Mouse (Mus musculus) embryonic facial prominence, embryonic 15.5 days (tissue): Measurements from ENCODE around the gene Myh9. TPM values are rescaled to one million over a fixed set of nuclear protein-coding genes. Genes with fewer than 3 reads are reported as not detected.
A peak's percentile ranks its signal among the peaks of the same experiment; 100 is the strongest.

Experiments
- ATAC-seq: fragments of 200-750 bp; cut with Nextera tagmentation; 2 replicates; pipeline ENCODE4 v1.8.0; 2017; ENCODE audit warnings: low read depth, moderate TSS enrichment; ENCODE audit not compliant: insufficient number of reproducible peaks, low FRiP score, low TSS enrichment
- H3K27ac ChIP-seq: fragments of 300-500 bp; sonication (generic); replicated peaks from 2 replicates; pipeline ENCODE4 v1.5.1; 2015; ENCODE audit warnings: mild to moderate bottlenecking, inconsistent platforms
- H3K27me3 ChIP-seq: fragments of 300-500 bp; sonication (generic); 2 replicates; pipeline ENCODE4 v1.6.1; 2015; ENCODE audit warnings: inconsistent platforms
- H3K36me3 ChIP-seq: fragments of 300-500 bp; sonication (generic); 2 replicates; pipeline ENCODE4 v1.6.1; 2015; ENCODE audit warnings: mild to moderate bottlenecking, inconsistent platforms
- H3K4me1 ChIP-seq: fragments of 300-500 bp; sonication (generic); 2 replicates; pipeline ENCODE4 v1.6.1; 2015; ENCODE audit warnings: inconsistent platforms
- H3K4me2 ChIP-seq: fragments of 300-500 bp; sonication (generic); replicated peaks from 2 replicates; pipeline ENCODE4 v1.6.1; 2015; ENCODE audit warnings: mild to moderate bottlenecking, inconsistent platforms
- H3K4me3 ChIP-seq: fragments of 300-500 bp; sonication (generic); replicated peaks from 2 replicates; pipeline ENCODE4 v1.5.1; 2015; ENCODE audit warnings: mild to moderate bottlenecking, inconsistent platforms
- H3K9ac ChIP-seq: fragments of 300-500 bp; sonication (generic); 2 replicates; pipeline ENCODE4 v1.6.1; 2015; ENCODE audit warnings: inconsistent platforms
- H3K9me3 ChIP-seq: fragments of 300-500 bp; sonication (generic); replicated peaks from 2 replicates; pipeline ENCODE4 v1.6.1; 2016; ENCODE audit warnings: inconsistent platforms
- WGBS: fragments of 180-500 bp; shearing (Covaris S2); methylation state at CpG from one replicate; pipeline ENCODE4 v1.1.7; 2015; 5-methylcytosine and 5-hydroxymethylcytosine counted together
- polyA plus RNA-seq: library from polyadenylated mRNA; unstranded; fragments of >200 nt; fragmentation: Nextera tagmentation; extraction: Ambion mirVana; gene quantifications from 2 replicates; pipeline ENCODE4 v1.2.1, GENCODE M21; 2015

Myh9 gene
- polyA plus RNA-seq, 1 experiment from 2014 or later, result 41.1 TPM

GRCm38 (mm10) chr15:77833731-77834130 lies 8.2 kb downstream of the Myh9 start:
- Histone ChIP-seq H3K9ac (no peak overlapping the region), H3K9me3 (no peaks in the 10 kb centered on the region), H3K36me3 (no peaks in the 10 kb centered on the region), H3K4me2 (no peak overlapping the region), H3K4me1 (peaks cover 69% of the 10 kb centered on the region), H3K27me3 (no peaks in the 10 kb centered on the region), H3K27ac (peak overlapping the region; percentile 39; the same call in 1 of the 2 replicates), H3K4me3 (no peak overlapping the region)
- WGBS, result 74% methylated on average over 6 of the region's 6 CpGs
- ATAC-seq, result no peak

- no peaks in the 10 kb centered on the region for H3K9me3 ChIP-seq
- peaks cover 66% of the 10 kb centered on the region for H3K4me1 ChIP-seq
- H3K4me2 ChIP-seq, result no peak overlapping the region
- no peak overlapping the region for H3K4me3 ChIP-seq
- ATAC-seq, result no peak
- H3K27me3 ChIP-seq, result no peaks in the 10 kb centered on the region
- no peaks in the 10 kb centered on the region for H3K36me3 ChIP-seq
- H3K27ac ChIP-seq, result peak overlapping the region; percentile 39; the same call in 1 of the 2 replicates
- no peak overlapping the region for H3K9ac ChIP-seq
These were observed 8.9 kb downstream of the Myh9 start for GRCm38 (mm10) chr15:77833083-77833482.

GRCm38 (mm10) chr15:77832458-77832904 lies 9.5 kb downstream of the Myh9 start:
- 66% methylated on average over 7 of the region's 7 CpGs for WGBS
- Histone ChIP-seq H3K4me2 (no peak overlapping the region), H3K9me3 (no peaks in the 10 kb centered on the region), H3K27ac (peak overlapping the region; percentile 78; the same call in 1 of the 2 replicates), H3K4me3 (no peak overlapping the region), H3K36me3 (no peaks in the 10 kb centered on the region), H3K9ac (no peak overlapping the region), H3K27me3 (no peaks in the 10 kb centered on the region), H3K4me1 (peaks cover 66% of the 10 kb centered on the region)
- no peak for ATAC-seq

- no peak overlapping the region for H3K9ac ChIP-seq
- H3K36me3 ChIP-seq, result no peaks in the 10 kb centered on the region
- H3K27me3 ChIP-seq, result no peaks in the 10 kb centered on the region
- ATAC-seq, result no peak
- H3K4me3 ChIP-seq, result no peak overlapping the region
- H3K9me3 ChIP-seq, result no peaks in the 10 kb centered on the region
- 70% methylated on average over 8 of the region's 8 CpGs for WGBS
- H3K27ac ChIP-seq, result peak overlapping the region; percentile 78
- no peak overlapping the region for H3K4me2 ChIP-seq
- H3K4me1 ChIP-seq, result peaks cover 66% of the 10 kb centered on the region
These were observed 10.1 kb downstream of the Myh9 start for GRCm38 (mm10) chr15:77831754-77832457.

GRCm38 (mm10) chr15:77831138-77831579 lies 10.8 kb downstream of the Myh9 start:
- H3K4me1 ChIP-seq, result peaks cover 59% of the 10 kb centered on the region
- ATAC-seq, result no peak
- no peak overlapping the region for H3K9ac ChIP-seq
- no peak overlapping the region for H3K4me3 ChIP-seq
- H3K36me3 ChIP-seq, result no peaks in the 10 kb centered on the region
- H3K27ac ChIP-seq, result peak overlapping the region; percentile 78
- H3K27me3 ChIP-seq, result no peaks in the 10 kb centered on the region
- 54% methylated on average over 2 of the region's 2 CpGs for WGBS
- H3K4me2 ChIP-seq, result no peak overlapping the region
- H3K9me3 ChIP-seq, result no peaks in the 10 kb centered on the region

- Histone ChIP-seq H3K9me3 (no peaks in the 10 kb centered on the region), H3K36me3 (no peaks in the 10 kb centered on the region), H3K27me3 (no peaks in the 10 kb centered on the region), H3K4me3 (no peak overlapping the region), H3K27ac (peak overlapping the region; percentile 78; the same call in 1 of the 2 replicates), H3K9ac (no peak overlapping the region), H3K4me2 (no peak overlapping the region), H3K4me1 (peaks cover 54% of the 10 kb centered on the region)
- WGBS, result 74% methylated on average over 5 of the region's 5 CpGs
- no peak for ATAC-seq
These were observed 11.4 kb downstream of the Myh9 start for GRCm38 (mm10) chr15:77830481-77831137.

GRCm38 (mm10) chr15:77829542-77829941 lies 12.4 kb downstream of the Myh9 start:
- no peak for ATAC-seq
- Histone ChIP-seq H3K36me3 (no peaks in the 10 kb centered on the region), H3K9me3 (no peaks in the 10 kb centered on the region), H3K4me1 (peaks cover 49% of the 10 kb centered on the region), H3K9ac (no peak overlapping the region), H3K27ac (peak overlapping the region; percentile 19; the same call in 1 of the 2 replicates), H3K4me2 (no peak overlapping the region), H3K27me3 (no peaks in the 10 kb centered on the region), H3K4me3 (no peak overlapping the region)
- 85% methylated on average over 2 of the region's 2 CpGs for WGBS

- Histone ChIP-seq H3K27ac (no peak overlapping the region), H3K9ac (no peak overlapping the region), H3K27me3 (no peaks in the 10 kb centered on the region), H3K4me3 (no peak overlapping the region), H3K36me3 (no peaks in the 10 kb centered on the region), H3K4me1 (peaks cover 48% of the 10 kb centered on the region), H3K4me2 (no peak overlapping the region), H3K9me3 (no peaks in the 10 kb centered on the region)
- ATAC-seq, result no peak
- WGBS, result 90% methylated on average over 6 of the region's 6 CpGs
These were observed 13.1 kb downstream of the Myh9 start for GRCm38 (mm10) chr15:77828910-77829309.

GRCm38 (mm10) chr15:77828242-77828641 lies 13.7 kb downstream of the Myh9 start:
- Histone ChIP-seq H3K4me3 (no peak overlapping the region), H3K9ac (no peak overlapping the region), H3K4me1 (peaks cover 48% of the 10 kb centered on the region), H3K27me3 (no peaks in the 10 kb centered on the region), H3K9me3 (no peaks in the 10 kb centered on the region), H3K36me3 (no peaks in the 10 kb centered on the region), H3K27ac (peak overlapping the region; percentile 3; the same call in 1 of the 2 replicates), H3K4me2 (no peak overlapping the region)
- no peak for ATAC-seq
- 91% methylated on average over 12 of the region's 12 CpGs for WGBS

GRCm38 (mm10) chr15:77827794-77828193 lies 14.2 kb downstream of the Myh9 start:
- no peak for ATAC-seq
- peaks cover 50% of the 10 kb centered on the region for H3K4me1 ChIP-seq

GRCm38 (mm10) chr15:77827379-77827778 lies 14.6 kb downstream of the Myh9 start:
- WGBS, result 32% methylated on average over 7 of the region's 7 CpGs
- peak overlapping the region; percentile 3 for H3K27ac ChIP-seq
- ATAC-seq, result no peak
- no peaks in the 10 kb centered on the region for H3K27me3 ChIP-seq
- H3K36me3 ChIP-seq, result no peaks in the 10 kb centered on the region
- no peak overlapping the region for H3K4me2 ChIP-seq
- H3K4me1 ChIP-seq, result peaks cover 54% of the 10 kb centered on the region
- no peak overlapping the region for H3K4me3 ChIP-seq
- H3K9ac ChIP-seq, result no peak overlapping the region
- no peaks in the 10 kb centered on the region for H3K9me3 ChIP-seq

More at GRCm38 (mm10) chr15:77827794-77828193, 14.2 kb downstream of the Myh9 start:
- Histone ChIP-seq H3K4me2 (no peak overlapping the region), H3K27me3 (no peaks in the 10 kb centered on the region), H3K9me3 (no peaks in the 10 kb centered on the region), H3K9ac (no peak overlapping the region), H3K27ac (peak overlapping the region; percentile 3; the same call in 1 of the 2 replicates), H3K4me3 (no peak overlapping the region), H3K36me3 (no peaks in the 10 kb centered on the region)
- 27% methylated on average over 6 of the region's 6 CpGs for WGBS
